Mouse (Mus musculus): Measurements from ENCODE around the gene Sik2. TPM values are rescaled to one million over a fixed set of nuclear protein-coding genes. Genes with fewer than 3 reads are reported as not detected.

Sik2 gene
- polyA plus RNA-seq, 1 experiment from 2014 or later, result 10.4 TPM

GRCm38 (mm10) chr9:51007726-51008067, 1.2 kb downstream of the Sik2 start:
- peaks cover 3% of the 10 kb centered on the region; the same call in 1 of the 2 replicates for H3K4me1 ChIP-seq (ENCODE audit: insufficient read depth, low read depth, low read length)
- no peak overlapping the region for H3K27ac ChIP-seq (ENCODE audit: low read length)
- peak overlapping the region; percentile 88; the same call in 1 of the 2 replicates for H3K9ac ChIP-seq (replicated peaks; ENCODE audit: low read depth)
- peak overlapping the region; percentile 91 for H3K4me3 ChIP-seq (ENCODE audit: low read depth, low read length)
- H3K27me3 ChIP-seq (replicated peaks; ENCODE audit: insufficient read depth, low read length), result no peaks in the 10 kb centered on the region
- WGBS, result 13% methylated on average over 10 of the region's 10 CpGs
- peak overlapping the region; percentile 87 for H3K4me2 ChIP-seq (replicated peaks; ENCODE audit: low read depth, low read length)
- TF ChIP-seq EP300 (IDR thresholded peaks at IDR 0.05) (no peak), CTCF (IDR thresholded peaks at IDR 0.05) (no peak)
- H3K36me3 ChIP-seq (ENCODE audit: insufficient read depth, low read length), result no peaks in the 10 kb centered on the region
- ATAC-seq (no peak), DNase-seq (ENCODE audit: low spot score) (no peak)
- H3K9me3 ChIP-seq (ENCODE audit: low read length), result no peaks in the 10 kb centered on the region

- peak; percentile 92 for DNase-seq (ENCODE audit: low spot score)
- Histone ChIP-seq H3K4me2 (replicated peaks; ENCODE audit: low read depth, low read length) (no peak overlapping the region), H3K9ac (replicated peaks; ENCODE audit: low read depth) (no peak overlapping the region), H3K4me3 (ENCODE audit: low read depth, low read length) (no peak overlapping the region), H3K27me3 (replicated peaks; ENCODE audit: insufficient read depth, low read length) (no peaks in the 10 kb centered on the region), H3K27ac (ENCODE audit: low read length) (no peak overlapping the region), H3K36me3 (ENCODE audit: insufficient read depth, low read length) (no peaks in the 10 kb centered on the region), H3K4me1 (ENCODE audit: insufficient read depth, low read depth, low read length) (peaks cover 3% of the 10 kb centered on the region; the same call in 1 of the 2 replicates), H3K9me3 (ENCODE audit: low read length) (no peaks in the 10 kb centered on the region)
- WGBS, result 4% methylated on average over 4 of the region's 4 CpGs
- ATAC-seq, result no peak
- TF ChIP-seq CTCF (IDR thresholded peaks at IDR 0.05) (peak; percentile 83), EP300 (IDR thresholded peaks at IDR 0.05) (no peak)
These were observed 2.0 kb downstream of the Sik2 start for GRCm38 (mm10) chr9:51006846-51007245.

- DNase-seq (ENCODE audit: low spot score) (peak; percentile 42), ATAC-seq (no peak)
- Histone ChIP-seq H3K4me2 (replicated peaks; ENCODE audit: low read depth, low read length) (no peak overlapping the region), H3K4me1 (ENCODE audit: insufficient read depth, low read depth, low read length) (no peaks in the 10 kb centered on the region), H3K36me3 (ENCODE audit: insufficient read depth, low read length) (no peaks in the 10 kb centered on the region), H3K27me3 (replicated peaks; ENCODE audit: insufficient read depth, low read length) (no peaks in the 10 kb centered on the region), H3K27ac (ENCODE audit: low read length) (no peak overlapping the region), H3K9me3 (ENCODE audit: low read length) (no peaks in the 10 kb centered on the region), H3K4me3 (ENCODE audit: low read depth, low read length) (no peak overlapping the region), H3K9ac (replicated peaks; ENCODE audit: low read depth) (no peak overlapping the region)
- TF ChIP-seq EP300 (IDR thresholded peaks at IDR 0.05), result no peak
- no peak for TF ChIP-seq CTCF (IDR thresholded peaks at IDR 0.05)
- WGBS, result 81% methylated on average over 1 of the region's 1 CpGs
These were observed 4.8 kb downstream of the Sik2 start for GRCm38 (mm10) chr9:51004062-51004461.

- DNase-seq (ENCODE audit: low spot score) (peak; percentile 46), ATAC-seq (peak; percentile 32; the same call in 1 of the 2 replicates)
- H3K36me3 ChIP-seq (ENCODE audit: insufficient read depth, low read length), result no peaks in the 10 kb centered on the region
- H3K4me1 ChIP-seq (ENCODE audit: insufficient read depth, low read depth, low read length), result no peaks in the 10 kb centered on the region; the same call in 1 of the 2 replicates
- no peak overlapping the region for H3K27ac ChIP-seq (ENCODE audit: low read length)
- H3K4me3 ChIP-seq (ENCODE audit: low read depth, low read length), result no peak overlapping the region
- H3K27me3 ChIP-seq (replicated peaks; ENCODE audit: insufficient read depth, low read length), result no peaks in the 10 kb centered on the region
- H3K4me2 ChIP-seq (replicated peaks; ENCODE audit: low read depth, low read length), result 0 out of 2 replicates have a peak overlapping the region, but pooled peaks have one; percentile 6
- H3K9ac ChIP-seq (replicated peaks; ENCODE audit: low read depth), result no peak overlapping the region
- TF ChIP-seq EP300 (IDR thresholded peaks at IDR 0.05), result 0 out of 2 replicates have a peak, but pooled peaks have one; percentile 34
- no peak for TF ChIP-seq CTCF (IDR thresholded peaks at IDR 0.05)
- no peaks in the 10 kb centered on the region for H3K9me3 ChIP-seq (ENCODE audit: low read length)
These were observed 22.2 kb downstream of the Sik2 start for GRCm38 (mm10) chr9:50986677-50987076.

GRCm38 (mm10) chr9:50986123-50986522, 22.8 kb downstream of the Sik2 start:
- WGBS, result 40% methylated on average over 8 of the region's 8 CpGs
- DNase-seq (ENCODE audit: low spot score) (no peak), ATAC-seq (no peak)
- Histone ChIP-seq H3K27me3 (replicated peaks; ENCODE audit: insufficient read depth, low read length) (no peaks in the 10 kb centered on the region), H3K9ac (replicated peaks; ENCODE audit: low read depth) (no peak overlapping the region), H3K27ac (ENCODE audit: low read length) (no peak overlapping the region), H3K4me3 (ENCODE audit: low read depth, low read length) (no peak overlapping the region), H3K36me3 (ENCODE audit: insufficient read depth, low read length) (no peaks in the 10 kb centered on the region), H3K4me1 (ENCODE audit: insufficient read depth, low read depth, low read length) (no peaks in the 10 kb centered on the region; the same call in 1 of the 2 replicates), H3K4me2 (replicated peaks; ENCODE audit: low read depth, low read length) (no peak overlapping the region), H3K9me3 (ENCODE audit: low read length) (no peaks in the 10 kb centered on the region)
- TF ChIP-seq CTCF (IDR thresholded peaks at IDR 0.05) (no peak), EP300 (IDR thresholded peaks at IDR 0.05) (no peak)

- no peak for DNase-seq (ENCODE audit: low spot score)
- no peak for TF ChIP-seq CTCF (IDR thresholded peaks at IDR 0.05)
- no peak for TF ChIP-seq EP300 (IDR thresholded peaks at IDR 0.05)
- ATAC-seq, result no peak
- Histone ChIP-seq H3K36me3 (ENCODE audit: insufficient read depth, low read length) (no peaks in the 10 kb centered on the region), H3K27ac (ENCODE audit: low read length) (no peak overlapping the region), H3K27me3 (replicated peaks; ENCODE audit: insufficient read depth, low read length) (no peaks in the 10 kb centered on the region), H3K4me2 (replicated peaks; ENCODE audit: low read depth, low read length) (no peak overlapping the region), H3K4me1 (ENCODE audit: insufficient read depth, low read depth, low read length) (no peaks in the 10 kb centered on the region), H3K9ac (replicated peaks; ENCODE audit: low read depth) (no peak overlapping the region), H3K9me3 (ENCODE audit: low read length) (no peaks in the 10 kb centered on the region), H3K4me3 (ENCODE audit: low read depth, low read length) (no peak overlapping the region)
- 94% methylated on average over 4 of the region's 4 CpGs for WGBS
These were observed 27.2 kb downstream of the Sik2 start for GRCm38 (mm10) chr9:50981499-50982190.

Measured in lung, postnatal 0 days (tissue).